Mouse (Mus musculus) testis, adult 2 months (tissue): Measurements from ENCODE around the gene Rpl27a.

Source experiments
- CTCF ChIP-seq: fragments of 200-500 bp; IDR thresholded peaks from 2 replicates; pipeline ENCODE4 v1.5.1; 2012; ENCODE audit warnings: low read depth, mild to moderate bottlenecking, inconsistent platforms, low read length, moderate library complexity; ENCODE audit not compliant: control insufficient read depth, insufficient read depth, insufficient replicate concordance
- POLR2A ChIP-seq: fragments of 200-500 bp; IDR thresholded peaks from 2 replicates; pipeline ENCODE4 v1.6.1; 2012; ENCODE audit warnings: low read depth, mild to moderate bottlenecking, inconsistent platforms, low read length, moderate library complexity; ENCODE audit not compliant: control insufficient read depth

DNA sequence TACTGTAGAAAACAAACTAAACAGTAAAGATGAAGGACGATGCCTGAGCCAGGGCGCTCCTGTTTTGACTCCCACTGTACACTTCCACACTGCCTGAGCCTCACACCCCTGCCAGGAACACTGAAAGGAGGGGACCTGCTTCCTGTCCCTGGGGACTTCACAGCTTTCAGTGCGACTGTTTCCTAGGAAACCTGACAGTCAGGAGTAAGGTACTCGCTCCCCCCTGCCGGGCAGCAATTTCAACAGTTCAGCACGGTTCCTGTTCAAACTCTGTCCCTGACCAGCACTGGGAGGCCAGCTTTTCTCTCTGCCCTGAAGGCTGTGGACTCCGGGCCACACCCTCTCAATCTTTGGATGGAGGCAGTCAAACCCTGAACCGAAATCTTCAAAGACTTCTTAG is 11.8 kb upstream of the Rpl27a start:
- no peak for TF ChIP-seq CTCF
- TF ChIP-seq POLR2A, result no peak
